Mouse (Mus musculus): Measurements from ENCODE around the gene Nfe2l1. TPM values are rescaled to one million over a fixed set of nuclear protein-coding genes. Genes with fewer than 3 reads are reported as not detected.
"Not testable (repeated sequence)": the region's sequence is repeated elsewhere in the genome, so short reads cannot be mapped to it uniquely, and the experiment has no call there.

Gene Nfe2l1
- total RNA-seq, 2 experiments from 2014 or later, result 167 to 175 TPM

GRCm38 (mm10) chr11:96824783-96825495, 4.8 kb downstream of the Nfe2l1 start:
- DNase-seq (ENCODE audit: extremely low spot score in 1 of 2, low spot score in 2 of 2), result peak in 1 of 2 experiments; percentile 83
- intact Hi-C loops (cut with DNase I), result no loop called here

GRCm38 (mm10) chr11:96823880-96824782, 5.6 kb downstream of the Nfe2l1 start:
- intact Hi-C loops (cut with DNase I), result no loop called here
- DNase-seq (ENCODE audit: extremely low spot score in 1 of 2, low spot score in 2 of 2), result peak; percentile 78 to 91

- intact Hi-C loops (cut with DNase I), result no loop called here
- peak in 1 of 2 experiments; percentile 56 for DNase-seq (ENCODE audit: extremely low spot score in 1 of 2, low spot score in 2 of 2)
These were observed 6.3 kb downstream of the Nfe2l1 start for GRCm38 (mm10) chr11:96823471-96823837.

- intact Hi-C loops (cut with DNase I), result no loop called here
- no peak for DNase-seq (ENCODE audit: extremely low spot score in 1 of 2, low spot score in 2 of 2)
These were observed 6.9 kb downstream of the Nfe2l1 start for GRCm38 (mm10) chr11:96822675-96823470.

GRCm38 (mm10) chr11:96821956-96822355, 7.8 kb downstream of the Nfe2l1 start:
- no peak for DNase-seq (ENCODE audit: extremely low spot score in 1 of 2, low spot score in 2 of 2)
- intact Hi-C loops (cut with DNase I), result no loop called here

- intact Hi-C loops (cut with DNase I), result no loop called here
- DNase-seq (ENCODE audit: extremely low spot score in 1 of 2, low spot score in 2 of 2), result no peak
These were observed 11.5 kb downstream of the Nfe2l1 start for GRCm38 (mm10) chr11:96818128-96818710.

GRCm38 (mm10) chr11:96816979-96817378, 12.8 kb downstream of the Nfe2l1 start:
- intact Hi-C loops (cut with DNase I), result no loop called here
- no peak for DNase-seq (ENCODE audit: extremely low spot score in 1 of 2, low spot score in 2 of 2)

- no peak for DNase-seq (ENCODE audit: extremely low spot score in 1 of 2, low spot score in 2 of 2)
- intact Hi-C loops (cut with DNase I), result no loop called here
These were observed 13.3 kb downstream of the Nfe2l1 start for GRCm38 (mm10) chr11:96816494-96816893.

GRCm38 (mm10) chr11:96815895-96816294, 13.9 kb downstream of the Nfe2l1 start:
- no peak for DNase-seq (ENCODE audit: extremely low spot score in 1 of 2, low spot score in 2 of 2)
- intact Hi-C loops (cut with DNase I), result no loop called here

GRCm38 (mm10) chr11:96814443-96814842, 15.3 kb downstream of the Nfe2l1 start:
- DNase-seq (ENCODE audit: extremely low spot score in 1 of 2, low spot score in 2 of 2), result no peak
- intact Hi-C loops (cut with DNase I), result no loop called here

- intact Hi-C loops (cut with DNase I), result no loop called here
- no peak for DNase-seq (ENCODE audit: extremely low spot score in 1 of 2, low spot score in 2 of 2)
These were observed 15.8 kb downstream of the Nfe2l1 start for GRCm38 (mm10) chr11:96813920-96814319.

GRCm38 (mm10) chr11:96813455-96813854, 16.3 kb downstream of the Nfe2l1 start:
- DNase-seq (ENCODE audit: extremely low spot score in 1 of 2, low spot score in 2 of 2), result no peak
- intact Hi-C loops (cut with DNase I), result no loop called here

GRCm38 (mm10) chr11:96811188-96811587, 18.6 kb downstream of the Nfe2l1 start:
- intact Hi-C loops (cut with DNase I), result not testable (repeated sequence)

GRCm38 (mm10) chr11:96809562-96810235, 20.1 kb downstream of the Nfe2l1 start:
- no peak for DNase-seq (ENCODE audit: extremely low spot score in 1 of 2, low spot score in 2 of 2)
- intact Hi-C loops (cut with DNase I), result no loop called here

More at GRCm38 (mm10) chr11:96811188-96811587, 18.6 kb downstream of the Nfe2l1 start:
- DNase-seq (ENCODE audit: extremely low spot score in 1 of 2, low spot score in 2 of 2), result not testable (repeated sequence)

GRCm38 (mm10) chr11:96808066-96808465, 21.7 kb downstream of the Nfe2l1 start:
- DNase-seq (ENCODE audit: extremely low spot score in 1 of 2, low spot score in 2 of 2), result no peak
- intact Hi-C loops (cut with DNase I), result no loop called here

- DNase-seq (ENCODE audit: extremely low spot score in 1 of 2, low spot score in 2 of 2), result no peak
- intact Hi-C loops (cut with DNase I), result no loop called here
These were observed 24.2 kb downstream of the Nfe2l1 start for GRCm38 (mm10) chr11:96805606-96806005.

GRCm38 (mm10) chr11:96799511-96799910, 30.3 kb downstream of the Nfe2l1 start:
- intact Hi-C loops (cut with DNase I), result no loop called here
- no peak for DNase-seq (ENCODE audit: extremely low spot score in 1 of 2, low spot score in 2 of 2)

- no peak for DNase-seq (ENCODE audit: extremely low spot score in 1 of 2, low spot score in 2 of 2)
- intact Hi-C loops (cut with DNase I), result no loop called here
These were observed 33.2 kb downstream of the Nfe2l1 start for GRCm38 (mm10) chr11:96796586-96796985.
